Mouse (Mus musculus): ENCODE measurements at regions not wholly inside any gene's neighbourhood (a gene's known extent, or its start where the extent isn't known, plus 50 kb on each side); places are given as distances from the start of the nearest gene placed in this dataset.
"Not testable (repeated sequence)": the region's sequence is repeated elsewhere in the genome, so short reads cannot be mapped to it uniquely, and the experiment has no call there.

- intact Hi-C loops (cut with DNase I; ENCODE audit: low total_unique reads), result no loop called here
- no peak for DNase-seq
Measured at GRCm38 (mm10) chr9:48035959-48036358, 125.9 kb upstream of the Nxpe4 start.

- intact Hi-C loops (cut with DNase I; ENCODE audit: low total_unique reads), result no loop called here
- no peak for DNase-seq
Measured at GRCm38 (mm10) chr9:48044826-48045225, 117.0 kb upstream of the Nxpe4 start.

GRCm38 (mm10) chr9:48047846-48048245 lies 114.0 kb upstream of the Nxpe4 start:
- intact Hi-C loops (cut with DNase I; ENCODE audit: low total_unique reads), result no loop called here
- no peak for DNase-seq

- DNase-seq, result no peak
- intact Hi-C loops (cut with DNase I; ENCODE audit: low total_unique reads), result no loop called here
Measured at GRCm38 (mm10) chr9:48053580-48053979, 108.2 kb upstream of the Nxpe4 start.

GRCm38 (mm10) chr9:48055246-48055645 lies 106.6 kb upstream of the Nxpe4 start:
- intact Hi-C loops (cut with DNase I; ENCODE audit: low total_unique reads), result no loop called here
- DNase-seq, result no peak

- intact Hi-C loops (cut with DNase I; ENCODE audit: low total_unique reads), result no loop called here
- DNase-seq, result no peak
Measured at GRCm38 (mm10) chr9:48058599-48058998, 103.2 kb upstream of the Nxpe4 start.

- intact Hi-C loops (cut with DNase I; ENCODE audit: low total_unique reads), result no loop called here
- DNase-seq, result no peak
Measured at GRCm38 (mm10) chr9:48059549-48060165, 102.2 kb upstream of the Nxpe4 start.

- DNase-seq, result no peak
- intact Hi-C loops (cut with DNase I; ENCODE audit: low total_unique reads), result no loop called here
Measured at GRCm38 (mm10) chr9:48060996-48061395, 100.8 kb upstream of the Nxpe4 start.

GRCm38 (mm10) chr9:48066730-48067345 lies 95.0 kb upstream of the Nxpe4 start:
- intact Hi-C loops (cut with DNase I; ENCODE audit: low total_unique reads), result no loop called here
- no peak for DNase-seq

GRCm38 (mm10) chr9:48072592-48072991 lies 89.2 kb upstream of the Nxpe4 start:
- no peak for DNase-seq
- intact Hi-C loops (cut with DNase I; ENCODE audit: low total_unique reads), result no loop called here

GRCm38 (mm10) chr9:48073096-48073495 lies 88.7 kb upstream of the Nxpe4 start:
- intact Hi-C loops (cut with DNase I; ENCODE audit: low total_unique reads), result no loop called here

GRCm38 (mm10) chr9:48075661-48076240 lies 86.1 kb upstream of the Nxpe4 start:
- intact Hi-C loops (cut with DNase I; ENCODE audit: low total_unique reads), result no loop called here
- DNase-seq, result no peak

More at GRCm38 (mm10) chr9:48073096-48073495, 88.7 kb upstream of the Nxpe4 start:
- no peak for DNase-seq

GRCm38 (mm10) chr9:48082461-48082860 lies 79.4 kb upstream of the Nxpe4 start:
- intact Hi-C loops (cut with DNase I; ENCODE audit: low total_unique reads), result no loop called here
- no peak for DNase-seq

- DNase-seq; intact Hi-C loops (cut with DNase I; ENCODE audit: low total_unique reads): not testable (repeated sequence)
Measured at GRCm38 (mm10) chr9:48084196-48084595, 77.6 kb upstream of the Nxpe4 start.

- intact Hi-C loops (cut with DNase I; ENCODE audit: low total_unique reads), result no loop called here
- no peak for DNase-seq
Measured at GRCm38 (mm10) chr9:48089661-48090060, 72.2 kb upstream of the Nxpe4 start.

GRCm38 (mm10) chr9:48094756-48095155 lies 67.1 kb upstream of the Nxpe4 start:
- intact Hi-C loops (cut with DNase I; ENCODE audit: low total_unique reads), result no loop called here

GRCm38 (mm10) chr9:48099846-48100245 lies 62.0 kb upstream of the Nxpe4 start:
- no peak for DNase-seq
- intact Hi-C loops (cut with DNase I; ENCODE audit: low total_unique reads), result no loop called here

More at GRCm38 (mm10) chr9:48094756-48095155, 67.1 kb upstream of the Nxpe4 start:
- DNase-seq, result no peak

GRCm38 (mm10) chr9:48106441-48107167 lies 55.2 kb upstream of the Nxpe4 start:
- no peak for DNase-seq
- intact Hi-C loops (cut with DNase I; ENCODE audit: low total_unique reads), result no loop called here

GRCm38 (mm10) chr9:48108994-48109619 lies 52.7 kb upstream of the Nxpe4 start:
- intact Hi-C loops (cut with DNase I; ENCODE audit: low total_unique reads), result no loop called here

GRCm38 (mm10) chr9:48111316-48111890 lies 50.4 kb upstream of the Nxpe4 start:
- intact Hi-C loops (cut with DNase I; ENCODE audit: low total_unique reads), result no loop called here
- no peak for DNase-seq

More at GRCm38 (mm10) chr9:48108994-48109619, 52.7 kb upstream of the Nxpe4 start:
- DNase-seq, result no peak
